Mouse (Mus musculus) G1E (cell line): ENCODE results near the gene Arfip1.

Experiments used
- CTCF ChIP-seq: IDR thresholded peaks from 2 replicates; pipeline ENCODE4 v1.5.1; 2012; ENCODE audit warnings: low read depth, low read length, inconsistent platforms, mixed read lengths
- POLR2AphosphoS5 ChIP-seq: IDR thresholded peaks from 2 replicates; pipeline ENCODE4 v1.6.1; 2012; ENCODE audit warnings: low read depth, low read length, inconsistent platforms; ENCODE audit not compliant: insufficient replicate concordance
- TAL1 ChIP-seq: conservative IDR thresholded peaks from 2 replicates; pipeline ENCODE4 v1.6.1; 2012; ENCODE audit warnings: low read depth, low read length, inconsistent platforms, mixed read lengths

- TF ChIP-seq TAL1 (no peak), CTCF (no peak), POLR2AphosphoS5 (no peak)
These were observed at the start of gene Arfip1 for GRCm38 (mm10) chr3:84582023-84582912.
